Mouse (Mus musculus) adrenal gland, postnatal 36 days (tissue): Measurements from ENCODE around the gene Hist1h3g. TPM values are rescaled to one million over a fixed set of nuclear protein-coding genes. Genes with fewer than 3 reads are reported as not detected.
"Not testable (repeated sequence)": the region's sequence is repeated elsewhere in the genome, so short reads cannot be mapped to it uniquely, and the experiment has no call there.

Experiments used
- DNase-seq, 2 experiments: peaks; one replicate each; pipeline ENCODE4 v3.0.0; 2021; ENCODE audit warnings: mixed read lengths in 1 of 2
- total RNA-seq, 2 experiments: library from RNA; stranded (reverse); gene quantifications; 2 replicates each; pipeline ENCODE4 v1.2.3; 2021

Hist1h3g gene
- total RNA-seq, 2 experiments from 2014 or later: 13.9 to 17.7 TPM

GRCm38 (mm10) chr13:23534368-23535131 lies 672 bp upstream of the Hist1h3g start:
- DNase-seq: peak in 1 of 2 experiments; percentile 16

- DNase-seq: no peak
Measured at GRCm38 (mm10) chr13:23536076-23536822, 1.0 kb downstream of the Hist1h3g start.

- no peak for DNase-seq
Measured at GRCm38 (mm10) chr13:23537006-23537710, 1.9 kb downstream of the Hist1h3g start.

GRCm38 (mm10) chr13:23538249-23538648 lies 3.0 kb downstream of the Hist1h3g start:
- no peak for DNase-seq

GRCm38 (mm10) chr13:23539821-23540220 lies 4.6 kb downstream of the Hist1h3g start:
- DNase-seq: not testable (repeated sequence)

- DNase-seq: no peak
Measured at GRCm38 (mm10) chr13:23541497-23541896, 6.3 kb downstream of the Hist1h3g start.

GRCm38 (mm10) chr13:23542225-23542980 lies 7.2 kb downstream of the Hist1h3g start:
- DNase-seq: not testable (repeated sequence)

GRCm38 (mm10) chr13:23542999-23543607 lies 7.9 kb downstream of the Hist1h3g start, which contains the start of gene Hist1h2bh:
Hist1h2bh (minus strand) TSS chr13:23543392.
- peak; percentile 59 to 71 for DNase-seq

- DNase-seq: peak; percentile 66 to 70
Measured at GRCm38 (mm10) chr13:23543965-23544786, 9.0 kb downstream of the Hist1h3g start, which contains the start of gene Hist1h3f. Hist1h3f (plus strand) TSS chr13:23544052.

GRCm38 (mm10) chr13:23544787-23545120 lies 9.5 kb downstream of the Hist1h3g start:
- DNase-seq: peak in 1 of 2 experiments; percentile 19

- no peak for DNase-seq
Measured at GRCm38 (mm10) chr13:23546694-23547093, 11.5 kb downstream of the Hist1h3g start.

- DNase-seq: no peak
Measured at GRCm38 (mm10) chr13:23550761-23551145, 15.5 kb downstream of the Hist1h3g start.

GRCm38 (mm10) chr13:23551146-23551834 lies 16.1 kb downstream of the Hist1h3g start, which contains the start of gene Hist1h4f:
Hist1h4f (minus strand) TSS chr13:23551648.
- DNase-seq: peak; percentile 84 to 86

- no peak for DNase-seq
Measured at GRCm38 (mm10) chr13:23551931-23552914, 17.0 kb downstream of the Hist1h3g start.

- no peak for DNase-seq
Measured at GRCm38 (mm10) chr13:23552962-23553361, 17.7 kb downstream of the Hist1h3g start, which contains the start of gene Hist1h1d. Hist1h1d (plus strand) TSS chr13:23553262.

GRCm38 (mm10) chr13:23554393-23554792 lies 19.2 kb downstream of the Hist1h3g start:
- no peak for DNase-seq

GRCm38 (mm10) chr13:23554925-23555838 lies 20.0 kb downstream of the Hist1h3g start:
- DNase-seq: peak; percentile 80 to 81
